Mouse (Mus musculus) R1 (cell line): ENCODE measurements at regions not wholly inside any gene's neighbourhood (a gene's known extent, or its start where the extent isn't known, plus 50 kb on each side); places are given as distances from the start of the nearest gene placed in this dataset.

Experiments
- DNase-seq: peaks from one replicate; pipeline ENCODE4 v3.0.0-alpha.2; 2018; ENCODE audit warnings: low read depth, low spot score

- peak; percentile 75 for DNase-seq
Measured at GRCm38 (mm10) chr9:113496176-113496732, 211.8 kb downstream of the Pdcd6ip start.

DNA sequence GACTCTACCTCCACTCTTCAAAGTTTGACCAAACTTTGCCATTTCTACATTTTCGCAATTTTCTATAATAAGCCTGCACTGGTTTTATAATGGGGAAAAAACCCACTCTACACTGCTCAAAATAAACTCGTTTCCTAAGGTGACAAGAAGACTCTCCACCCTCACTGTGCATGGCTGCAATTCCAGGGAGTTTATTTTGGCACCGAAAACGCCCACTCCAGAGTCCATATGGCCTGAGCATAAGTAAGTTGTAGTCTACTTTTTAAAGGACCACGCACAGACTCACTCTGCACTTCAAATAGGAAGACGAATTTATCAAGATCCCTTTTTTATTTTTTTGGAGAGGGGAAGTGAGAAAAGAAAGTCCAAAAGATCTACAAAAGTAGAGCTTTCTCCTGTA is 219.4 kb downstream of the Pdcd6ip start:
- no peak for DNase-seq

GRCm38 (mm10) chr9:113486494-113487081 is 221.5 kb downstream of the Pdcd6ip start:
- no peak for DNase-seq

GRCm38 (mm10) chr9:113479897-113480296 is 228.2 kb downstream of the Pdcd6ip start:
- DNase-seq = no peak

GRCm38 (mm10) chr9:113478761-113479265 is 229.2 kb downstream of the Pdcd6ip start:
- DNase-seq = no peak

DNA sequence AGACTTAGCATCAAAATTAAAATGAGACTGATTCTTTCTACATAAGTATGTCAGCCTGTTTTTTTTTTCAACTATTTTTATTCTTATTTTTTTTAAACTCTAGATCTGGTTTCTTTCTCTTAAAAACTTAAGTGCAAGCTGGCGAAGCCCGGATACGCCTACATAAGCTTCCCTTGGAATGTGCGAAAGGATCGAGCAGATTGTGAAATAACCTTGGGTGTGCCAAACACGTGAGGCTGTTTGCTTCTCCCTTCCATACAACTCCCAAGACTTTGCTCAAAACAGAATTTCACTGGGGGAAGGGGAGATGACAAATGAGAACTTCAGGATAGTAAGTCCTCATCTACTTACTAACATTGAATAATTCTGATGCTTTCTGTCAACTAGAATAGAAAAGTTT is 236.3 kb downstream of the Pdcd6ip start:
- DNase-seq = no peak

DNA sequence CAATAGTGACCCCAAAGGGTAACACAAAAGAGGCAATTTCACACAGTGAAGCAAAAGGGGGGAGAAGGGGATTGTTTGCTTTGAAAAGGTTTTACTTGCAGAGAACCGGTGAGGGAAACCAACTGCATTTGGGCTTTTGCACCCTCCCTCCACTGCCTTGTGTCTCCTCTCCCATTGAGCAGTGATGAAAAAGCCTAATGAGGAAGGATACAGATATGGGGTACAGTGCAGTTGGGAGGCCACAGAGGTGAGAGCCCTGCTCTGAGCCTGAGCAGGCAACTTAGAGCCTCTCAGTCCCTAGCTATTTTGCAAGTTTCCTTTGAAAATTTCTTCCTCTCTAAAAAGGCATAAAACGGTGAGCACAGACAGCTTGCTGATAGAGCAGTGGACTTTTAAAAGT is 245.2 kb downstream of the Pdcd6ip start:
- no peak for DNase-seq

DNA sequence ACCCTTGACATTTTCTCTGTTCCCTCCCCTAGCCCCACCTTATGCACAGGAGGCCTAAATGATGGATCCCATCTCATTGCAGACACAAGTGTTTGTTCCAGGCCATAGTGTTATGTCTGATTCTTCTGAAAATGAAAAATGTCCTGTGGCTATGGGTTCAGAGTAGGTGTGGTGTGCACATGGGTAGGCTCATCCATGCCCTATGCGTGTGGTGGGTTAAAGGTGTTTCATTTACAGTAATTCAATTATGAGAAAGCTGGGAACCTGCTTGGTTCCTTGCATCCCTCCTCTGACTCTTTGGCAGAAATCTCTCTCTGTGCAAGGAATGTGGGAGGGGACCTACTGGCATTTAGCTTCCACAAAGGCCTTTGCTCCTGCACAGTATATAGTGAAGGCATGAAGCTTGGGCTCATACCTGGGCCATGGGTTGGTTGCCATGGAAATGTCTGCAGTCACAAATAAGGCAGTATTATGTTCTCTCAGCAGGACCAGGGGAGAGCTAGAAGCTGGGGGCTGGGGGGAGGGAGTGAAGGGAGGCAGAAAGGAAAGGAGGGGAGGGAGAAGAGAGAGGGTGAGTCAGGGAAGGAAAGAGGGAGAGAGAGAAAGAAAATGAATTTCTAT is 245.7 kb downstream of the Pdcd6ip start:
- peak; percentile 68 for DNase-seq

GRCm38 (mm10) chr9:113459885-113460284 is 248.2 kb downstream of the Pdcd6ip start:
- DNase-seq = peak; percentile 43

GRCm38 (mm10) chr9:113459221-113459620 is 248.8 kb downstream of the Pdcd6ip start:
- peak; percentile 82 for DNase-seq

DNA sequence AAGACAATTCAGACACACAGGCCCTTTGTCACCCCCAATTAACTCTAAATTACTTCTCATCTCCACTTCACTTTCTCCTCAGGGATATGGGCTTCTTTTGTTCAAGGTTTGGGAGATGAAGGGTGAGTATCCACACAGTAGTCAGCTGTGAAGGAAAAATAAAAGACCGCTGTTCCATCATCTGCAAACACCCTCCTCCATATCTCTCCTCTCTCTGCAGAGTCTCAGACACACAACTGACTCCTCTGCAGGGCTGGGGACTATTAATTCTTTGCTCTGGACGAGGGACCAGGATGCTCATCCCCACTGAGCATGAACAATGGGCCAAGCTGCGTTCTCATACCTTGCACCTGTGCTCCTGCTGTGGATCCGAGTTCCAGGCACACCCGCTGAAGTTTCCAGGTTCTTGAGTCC is 249.3 kb downstream of the Pdcd6ip start:
- DNase-seq = peak; percentile 93

GRCm38 (mm10) chr9:113457169-113457850 is 250.7 kb downstream of the Pdcd6ip start:
- no peak for DNase-seq

DNA sequence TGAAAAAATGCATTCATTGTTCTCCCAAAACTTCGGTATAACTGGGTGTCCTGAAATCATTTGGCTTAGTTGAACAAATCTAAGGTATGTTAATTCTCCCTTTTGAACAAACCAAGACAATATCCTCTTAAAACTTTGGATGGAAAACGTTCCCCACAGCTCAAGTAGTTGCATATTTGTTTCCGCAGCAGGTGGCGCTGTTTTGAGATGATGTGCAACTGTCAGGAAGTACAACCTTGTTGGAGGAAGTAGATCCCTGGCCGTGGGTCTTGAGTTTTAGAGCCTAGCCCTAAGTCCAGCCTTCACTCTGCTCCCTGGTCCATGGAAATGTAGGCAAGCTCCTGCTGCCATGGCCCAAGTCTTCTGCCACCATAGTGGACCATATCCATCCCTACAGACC is 252.5 kb downstream of the Pdcd6ip start:
- peak; percentile 71 for DNase-seq

DNA sequence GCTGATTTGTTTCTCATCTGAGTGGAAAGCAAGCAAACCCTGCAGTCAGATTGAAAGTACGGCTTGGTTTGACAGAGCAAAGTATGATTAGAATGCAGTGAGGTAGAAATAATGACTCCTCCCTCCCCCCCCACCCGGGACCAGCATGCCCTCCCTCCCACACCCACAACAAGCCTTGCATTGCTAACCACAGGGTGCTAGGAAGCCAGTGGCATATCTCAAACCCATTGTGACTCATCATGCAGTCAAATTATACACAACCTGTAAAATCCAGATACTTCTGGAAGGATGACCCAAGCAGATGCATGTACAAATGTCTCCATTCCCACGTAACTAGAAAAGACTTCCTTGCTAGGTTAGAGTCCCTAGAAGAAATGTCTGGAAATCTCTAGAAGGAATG is 254.8 kb downstream of the Pdcd6ip start:
- no peak for DNase-seq

GRCm38 (mm10) chr9:113441770-113442411 is 266.2 kb downstream of the Pdcd6ip start:
- peak; percentile 89 for DNase-seq

GRCm38 (mm10) chr9:113438394-113438793 is 269.7 kb downstream of the Pdcd6ip start:
- peak; percentile 75 for DNase-seq

GRCm38 (mm10) chr9:113435921-113436320 is 272.1 kb downstream of the Pdcd6ip start:
- peak; percentile 47 for DNase-seq

- DNase-seq = no peak
Measured at GRCm38 (mm10) chr9:113433424-113433823, 274.6 kb downstream of the Pdcd6ip start.

DNA sequence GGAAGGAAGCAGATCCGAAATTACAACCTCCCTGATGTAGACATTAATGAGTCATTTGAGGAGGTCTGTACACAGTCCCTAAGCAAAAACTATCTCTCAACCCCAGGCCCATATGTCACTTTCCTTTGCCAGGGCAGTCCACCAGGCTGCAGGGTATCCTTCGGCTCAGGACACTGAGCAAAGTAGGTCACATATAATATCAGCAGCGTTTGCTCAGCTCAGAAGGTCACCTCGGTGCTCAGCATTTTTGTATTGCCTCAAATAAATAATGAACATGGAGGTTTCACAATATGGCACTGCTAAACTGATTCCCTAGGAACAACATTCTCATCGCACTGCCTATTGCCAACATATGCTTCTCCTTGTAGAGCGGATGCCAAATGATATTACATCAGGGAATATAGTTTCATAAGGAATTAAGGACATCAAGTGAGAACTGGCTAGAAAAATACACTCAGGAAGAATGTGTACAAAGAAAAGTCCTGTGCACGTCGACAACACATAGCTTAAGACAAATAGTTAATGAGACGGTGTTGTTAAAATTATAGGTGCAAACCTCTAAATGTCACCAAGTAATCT is 275.4 kb downstream of the Pdcd6ip start:
- no peak for DNase-seq

DNA sequence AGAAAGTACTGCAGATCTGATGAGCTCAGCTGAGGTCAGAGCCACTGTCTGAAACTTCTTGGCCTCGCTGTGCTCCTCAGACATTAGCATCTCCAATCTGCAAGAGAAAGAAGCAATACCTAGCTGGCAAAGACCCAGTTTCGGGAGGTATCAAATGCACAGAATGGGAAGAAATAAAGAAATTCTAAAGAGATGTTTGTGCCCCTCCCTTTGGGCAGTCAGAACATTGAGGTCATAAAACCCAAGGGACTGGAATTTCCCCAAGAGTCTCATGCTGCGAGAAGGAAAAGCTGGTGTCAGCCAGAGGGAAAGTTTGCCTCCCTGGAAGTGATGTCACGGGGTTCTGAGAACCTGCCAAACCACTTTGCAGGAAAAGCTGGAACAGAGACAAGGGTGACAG is 277.6 kb downstream of the Pdcd6ip start:
- peak; percentile 80 for DNase-seq

- no peak for DNase-seq
Measured at GRCm38 (mm10) chr9:113427281-113427680, 280.8 kb downstream of the Pdcd6ip start.

DNA sequence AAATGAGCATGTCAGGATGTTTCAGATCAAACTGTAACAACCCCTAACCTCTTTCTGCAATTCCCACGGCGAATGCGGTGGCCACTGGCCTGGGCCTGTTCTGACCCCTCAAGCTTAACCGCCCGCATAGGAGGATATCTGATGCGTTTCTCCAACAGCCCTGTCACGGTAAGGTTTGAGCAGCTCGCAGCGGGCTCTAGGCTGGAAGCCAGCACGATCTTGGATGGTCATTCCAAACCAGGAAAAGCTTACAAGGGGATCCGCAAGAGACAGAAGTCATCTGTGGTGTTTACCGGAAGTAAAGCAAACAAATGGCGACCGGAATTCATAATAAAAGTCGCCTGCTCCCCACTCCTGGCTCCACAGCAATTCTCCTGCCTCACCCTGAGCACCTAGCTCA is 281.7 kb downstream of the Pdcd6ip start:
- no peak for DNase-seq
